Comparison of ENCODE assay signal across 11 mouse cellular contexts in genomic region chr5:134445208-134445831, GRCm38 (mm10). TPM values are rescaled to one million over a fixed set of nuclear protein-coding genes. Genes with fewer than 3 reads are reported as not detected.
DNase-seq lines count a peak whose midpoint lies in the region; ATAC-seq and TF ChIP-seq lines count a peak whose summit lies in the region.
"Had no signal": no experiment of that assay in that cellular context is flagged by ENCODE, and none has a peak within 500 bp of the region (broad histone marks: within the 10 kb centered on the region; RNA-seq: fewer than 3 reads in every experiment).

No protein-coding gene starts in this region.

- H3K9ac ChIP-seq in heart, embryonic 13.5 days: peak overlapping the region; percentile 67
- H3K9ac ChIP-seq in lung, embryonic 16.5 days (ENCODE audit: low read length): no peak overlapping the region
- peak overlapping the region; percentile 31; the same call in 1 of the 2 replicates for H3K9ac ChIP-seq in embryonic facial prominence, embryonic 14.5 days (ENCODE audit: low read depth, low read length)

- H3K4me1 ChIP-seq in heart, embryonic 13.5 days: peaks cover 48% of the 10 kb centered on the region
- peaks cover 29% of the 10 kb centered on the region for H3K4me1 ChIP-seq in lung, embryonic 16.5 days (replicated peaks; ENCODE audit: control insufficient read depth, insufficient read depth, low read length)
- H3K4me1 ChIP-seq in embryonic facial prominence, embryonic 14.5 days (ENCODE audit: control insufficient read depth, insufficient read depth, low read length): peaks cover 23% of the 10 kb centered on the region

- intact Hi-C loops in left cerebral cortex, adult 2 months (cut with DNase I): no loop called here
- intact Hi-C loops in left cerebral cortex, postnatal 14 days (cut with DNase I): no loop called here

- no peak for ATAC-seq in heart, embryonic 13.5 days (ENCODE audit: extremely low read depth, insufficient number of reproducible peaks, low FRiP score, low TSS enrichment)
- peak; percentile 21; the same call in 1 of the 2 replicates for ATAC-seq in lung, embryonic 16.5 days (ENCODE audit: low read depth)
- no peak for ATAC-seq in embryonic facial prominence, embryonic 14.5 days (ENCODE audit: low read depth)

- H3K4me3 ChIP-seq in heart, embryonic 13.5 days: no peak overlapping the region
- no peak overlapping the region for H3K4me3 ChIP-seq in lung, embryonic 16.5 days (ENCODE audit: low read length)
- no peak overlapping the region for H3K4me3 ChIP-seq in embryonic facial prominence, embryonic 14.5 days (ENCODE audit: low read depth, low read length)
- no peak overlapping the region for H3K4me3 ChIP-seq in left cerebral cortex, adult 2 months

- no peaks in the 10 kb centered on the region for H3K27me3 ChIP-seq in heart, embryonic 13.5 days (replicated peaks)
- H3K27me3 ChIP-seq in lung, embryonic 16.5 days (ENCODE audit: control insufficient read depth, insufficient read depth, low read depth, low read length): no peaks in the 10 kb centered on the region
- H3K27me3 ChIP-seq in embryonic facial prominence, embryonic 14.5 days (replicated peaks; ENCODE audit: control insufficient read depth, insufficient read depth, low read length): no peaks in the 10 kb centered on the region

- H3K36me3 ChIP-seq in heart, embryonic 13.5 days: peaks cover 44% of the 10 kb centered on the region
- H3K36me3 ChIP-seq in lung, embryonic 16.5 days (ENCODE audit: control insufficient read depth, insufficient read depth, low read length): no peaks in the 10 kb centered on the region
- H3K36me3 ChIP-seq in embryonic facial prominence, embryonic 14.5 days (ENCODE audit: control insufficient read depth, insufficient read depth, low read length): peaks cover 28% of the 10 kb centered on the region; the same call in 1 of the 2 replicates

- DNase-seq in heart, adult 18-20 months: no peak
- DNase-seq in lung, postnatal 14 days: no peak
- peak; percentile 33 for DNase-seq in embryonic facial prominence, embryonic 14.5 days (ENCODE audit: low spot score)
- DNase-seq in thymus, postnatal 25 days: peak; percentile 56
- no peak for DNase-seq in left cerebral cortex, adult 2 months (ENCODE audit: extremely low spot score in 1 of 2, low spot score in 2 of 2)
- no peak for DNase-seq in left cerebral cortex, postnatal 14 days (ENCODE audit: low spot score in 2 of 2)
- DNase-seq: cerebellum, adult 2 months; gastrocnemius, postnatal 14 days had no signal

- peak overlapping the region; percentile 89 for H3K27ac ChIP-seq in heart, embryonic 13.5 days (replicated peaks)
- H3K27ac ChIP-seq in lung, embryonic 16.5 days (ENCODE audit: low read length): peak overlapping the region; percentile 85
- peak overlapping the region; percentile 64 for H3K27ac ChIP-seq in embryonic facial prominence, embryonic 14.5 days (replicated peaks; ENCODE audit: low read depth, low read length)
- no peak overlapping the region for H3K27ac ChIP-seq in left cerebral cortex, adult 2 months

- H3K9me3 ChIP-seq in heart, embryonic 13.5 days: 0 out of 2 replicates have a peak, but pooled peaks cover 7% of the 10 kb centered on the region
- 0 out of 2 replicates have a peak, but pooled peaks cover 4% of the 10 kb centered on the region for H3K9me3 ChIP-seq in lung, embryonic 16.5 days (ENCODE audit: control insufficient read depth, low read length)
- no peaks in the 10 kb centered on the region; the same call in 1 of the 2 replicates for H3K9me3 ChIP-seq in embryonic facial prominence, embryonic 14.5 days (ENCODE audit: control insufficient read depth, low read length)

- peak overlapping the region; percentile 45 for H3K4me2 ChIP-seq in heart, embryonic 13.5 days
- peak overlapping the region; percentile 11; the same call in 1 of the 2 replicates for H3K4me2 ChIP-seq in lung, embryonic 16.5 days (ENCODE audit: low read depth, low read length)
- peak overlapping the region; percentile 31 for H3K4me2 ChIP-seq in embryonic facial prominence, embryonic 14.5 days (ENCODE audit: low read depth, low read length)

- TF ChIP-seq CTCF in left cerebral cortex, adult 2 months (IDR thresholded peaks at IDR 0.05): no peak

- 37% methylated on average over 10 of the region's 10 CpGs for WGBS in heart, embryonic 13.5 days
- 19% methylated on average over 10 of the region's 10 CpGs for WGBS in lung, embryonic 16.5 days
- 36% methylated on average over 10 of the region's 10 CpGs for WGBS in embryonic facial prominence, embryonic 14.5 days

RNA-seq across cellular contexts. Expression of gene Gtf2ird1, which starts 11.2 kb away (rescaled TPM):
- polyA plus RNA-seq in heart, embryonic 13.5 days (2015; fragmentation: Nextera tagmentation; extraction: Ambion mirVana): 53.4 and 56.5 TPM in 2 replicates
- total RNA-seq in heart, adult 18-20 months (2021): 10 to 100 TPM; 18.2 to 20.5 TPM
- polyA plus RNA-seq in lung, embryonic 16.5 days (2015; fragmentation: Nextera tagmentation; extraction: Ambion mirVana): 58.8 and 67.5 TPM in 2 replicates
- polyA plus RNA-seq in embryonic facial prominence, embryonic 14.5 days (2014; fragmentation: Nextera tagmentation; extraction: Ambion mirVana): 80.3 and 91.2 TPM in 2 replicates
- 10 to 100 TPM; 46.9 to 47.0 TPM for total RNA-seq in left cerebral cortex, adult 2 months (2021)
- 10 to 100 TPM; 36.4 to 43.8 TPM for total RNA-seq in left cerebral cortex, postnatal 14 days (2021)
- total RNA-seq: neutrophil, adult 5-6 weeks had no signal

Comparison
In these comparisons a context has a peak if more than half of its experiments do, and no peak if none do; other contexts are left out.
1. DNase-seq: peak in embryonic facial prominence, embryonic 14.5 days (single experiment) and thymus, postnatal 25 days (single experiment); none in heart, adult 18-20 months (0 of 2), lung, postnatal 14 days (single experiment), left cerebral cortex, adult 2 months (0 of 2) and left cerebral cortex, postnatal 14 days (0 of 2).
2. Peak in every context shown above with its lines, with median percentiles within 50 percentile points of each other: H3K4me2 ChIP-seq.